Mouse (Mus musculus): ENCODE measurements around the gene Prx. TPM values are rescaled to one million over a fixed set of nuclear protein-coding genes. Genes with fewer than 3 reads are reported as not detected.

Prx gene
- polyA plus RNA-seq, 1 experiment from 2014 or later = 1.2 TPM

DNA sequence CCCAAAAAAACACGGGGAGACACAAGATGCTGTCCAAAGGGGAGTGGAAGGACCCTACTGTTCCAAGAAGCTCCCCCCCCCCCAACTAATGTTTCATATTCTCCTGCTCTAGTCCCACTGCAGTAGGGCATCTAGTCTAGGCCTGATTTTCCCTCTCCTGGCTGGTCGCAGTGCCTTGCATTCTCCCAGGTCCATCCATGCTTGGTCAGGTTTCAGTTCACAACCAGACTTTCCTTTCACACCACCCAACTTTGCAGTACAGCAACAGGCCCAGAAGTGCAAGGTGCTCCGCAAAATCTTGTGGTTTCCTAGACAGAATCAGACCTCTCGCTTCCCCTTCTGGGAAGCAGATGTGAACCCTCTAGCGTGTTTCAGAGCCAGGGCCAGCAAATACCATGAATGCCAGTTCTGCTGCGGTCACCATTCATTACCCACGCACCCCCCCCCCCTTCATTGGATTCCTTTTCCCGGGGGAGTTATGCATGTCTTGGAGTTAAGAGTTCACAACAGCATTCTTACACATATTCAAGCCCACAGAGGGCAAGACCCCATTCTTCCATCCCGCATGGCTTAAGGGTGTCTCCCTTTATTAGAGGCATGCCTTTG, 7.7 kb downstream of the Prx start:
- peaks cover 10% of the 10 kb centered on the region; the same call in 1 of the 2 replicates for H3K4me1 ChIP-seq (replicated peaks)
- H3K36me3 ChIP-seq = no peaks in the 10 kb centered on the region
- no peak for ATAC-seq
- H3K4me3 ChIP-seq (replicated peaks) = peak overlapping the region; percentile 55
- peak overlapping the region; percentile 61 for H3K4me2 ChIP-seq (replicated peaks)
- no peaks in the 10 kb centered on the region for H3K27me3 ChIP-seq
- H3K9me3 ChIP-seq = no peaks in the 10 kb centered on the region
- WGBS = 51% methylated on average over 9 of the region's 9 CpGs
- no peak overlapping the region for H3K9ac ChIP-seq (replicated peaks)
- no peak overlapping the region for H3K27ac ChIP-seq

DNA sequence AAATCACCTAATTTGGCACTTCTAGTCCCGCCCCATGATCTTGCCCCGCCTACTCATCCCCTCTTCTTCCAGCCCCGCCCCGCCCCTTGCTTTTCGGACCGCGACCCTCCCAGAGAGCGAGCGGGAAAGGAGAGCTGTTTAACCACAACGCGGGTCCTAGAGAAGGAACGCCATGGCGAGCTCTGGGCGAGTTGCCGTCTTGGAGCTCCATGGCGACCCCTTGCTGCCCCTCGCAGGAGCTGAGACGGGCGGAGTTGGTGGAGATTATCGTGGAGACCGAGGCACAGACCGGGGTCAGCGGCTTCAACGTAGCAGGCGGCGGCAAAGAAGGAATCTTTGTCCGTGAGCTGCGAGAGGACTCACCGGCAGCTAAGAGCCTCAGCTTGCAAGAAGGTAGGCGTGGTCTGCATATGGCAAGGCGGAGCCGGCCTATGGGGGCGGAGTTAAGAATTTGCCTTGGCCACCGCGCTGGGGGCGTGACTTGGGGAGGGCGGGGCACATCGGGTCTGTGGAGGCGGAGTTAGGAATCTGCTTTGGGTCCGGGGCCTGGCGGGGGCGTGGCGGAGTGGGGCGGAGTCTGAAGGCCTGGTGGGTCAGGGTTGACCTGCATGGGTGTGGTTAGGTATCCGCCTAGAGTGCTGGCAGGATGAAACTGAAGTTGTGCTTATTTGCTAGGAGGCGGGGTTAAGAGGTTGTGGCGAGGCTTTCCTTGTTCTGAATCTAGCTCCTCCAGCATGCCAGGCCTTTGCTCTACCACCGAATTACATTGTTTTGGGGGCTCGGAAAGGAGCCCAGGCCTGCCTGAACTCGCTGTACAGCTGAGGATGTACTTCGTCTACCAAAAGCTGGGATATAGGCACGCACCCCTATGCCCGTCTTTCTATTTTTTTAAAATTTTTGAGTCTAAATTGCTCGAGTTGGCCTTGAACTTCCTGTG, 8.9 kb downstream of the Prx start:
- peak overlapping the region; percentile 55 for H3K4me3 ChIP-seq (replicated peaks)
- peaks cover 10% of the 10 kb centered on the region; the same call in 1 of the 2 replicates for H3K4me1 ChIP-seq (replicated peaks)
- ATAC-seq = peak; percentile 86
- under 1% methylated on average over 54 of the region's 54 CpGs for WGBS
- H3K4me2 ChIP-seq (replicated peaks) = peak overlapping the region; percentile 61
- H3K9me3 ChIP-seq = no peaks in the 10 kb centered on the region
- H3K36me3 ChIP-seq = no peaks in the 10 kb centered on the region
- peak overlapping the region; percentile 66 for H3K9ac ChIP-seq (replicated peaks)
- H3K27me3 ChIP-seq = no peaks in the 10 kb centered on the region
- H3K27ac ChIP-seq = peak overlapping the region; percentile 94

DNA sequence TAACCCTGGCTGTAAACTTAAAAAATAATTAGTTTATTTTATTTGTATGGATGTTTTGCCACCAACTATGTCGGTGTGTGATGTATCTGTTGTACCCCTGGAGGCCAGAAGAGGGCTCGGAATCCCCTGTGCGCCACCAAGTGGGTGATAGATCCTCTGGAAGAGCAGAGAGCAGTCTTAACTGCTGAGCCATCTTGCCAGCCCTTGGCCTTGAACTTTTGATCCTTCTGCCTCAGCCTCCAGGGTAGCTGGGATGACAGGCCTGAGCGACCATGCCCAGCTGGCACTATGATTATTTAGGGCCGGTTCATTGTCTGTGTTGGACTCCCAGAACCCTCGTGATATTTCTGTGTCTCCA, 9.5 kb downstream of the Prx start:
- peak; percentile 27 for ATAC-seq
- H3K9ac ChIP-seq (replicated peaks) = no peak overlapping the region
- peak overlapping the region; percentile 94 for H3K27ac ChIP-seq
- 23% methylated on average over 6 of the region's 6 CpGs for WGBS
- H3K27me3 ChIP-seq = no peaks in the 10 kb centered on the region
- H3K36me3 ChIP-seq = no peaks in the 10 kb centered on the region
- peaks cover 10% of the 10 kb centered on the region; the same call in 1 of the 2 replicates for H3K4me1 ChIP-seq (replicated peaks)
- H3K4me2 ChIP-seq (replicated peaks) = peak overlapping the region; percentile 61
- H3K4me3 ChIP-seq (replicated peaks) = peak overlapping the region; percentile 55
- no peaks in the 10 kb centered on the region for H3K9me3 ChIP-seq

DNA sequence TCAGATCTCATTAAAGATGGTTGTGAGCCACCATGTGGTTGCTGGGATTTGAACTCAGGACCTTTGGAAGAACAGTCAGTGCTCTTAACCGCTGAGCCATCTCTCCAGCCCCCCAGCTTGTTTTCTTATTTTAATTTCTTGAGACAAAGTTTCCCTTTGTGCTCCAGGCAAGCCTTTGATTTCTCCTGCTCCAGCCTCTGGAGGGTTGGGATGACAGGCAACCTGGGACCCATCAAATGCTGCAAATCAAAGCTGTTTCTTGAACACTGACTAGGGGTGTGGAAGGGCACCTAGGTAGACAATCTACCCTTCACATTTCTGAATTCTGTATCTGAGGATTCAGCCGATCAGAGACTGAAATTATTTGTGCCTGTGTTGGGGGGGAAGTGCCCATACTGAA, 11.7 kb downstream of the Prx start:
- Histone ChIP-seq H3K4me2 (replicated peaks) (no peak overlapping the region), H3K9me3 (no peaks in the 10 kb centered on the region), H3K36me3 (no peaks in the 10 kb centered on the region), H3K27ac (no peak overlapping the region), H3K27me3 (no peaks in the 10 kb centered on the region), H3K4me3 (replicated peaks) (no peak overlapping the region), H3K9ac (replicated peaks) (no peak overlapping the region), H3K4me1 (replicated peaks) (peaks cover 10% of the 10 kb centered on the region; the same call in 1 of the 2 replicates)
- no peak for ATAC-seq
- WGBS = 84% methylated on average over 2 of the region's 2 CpGs

DNA sequence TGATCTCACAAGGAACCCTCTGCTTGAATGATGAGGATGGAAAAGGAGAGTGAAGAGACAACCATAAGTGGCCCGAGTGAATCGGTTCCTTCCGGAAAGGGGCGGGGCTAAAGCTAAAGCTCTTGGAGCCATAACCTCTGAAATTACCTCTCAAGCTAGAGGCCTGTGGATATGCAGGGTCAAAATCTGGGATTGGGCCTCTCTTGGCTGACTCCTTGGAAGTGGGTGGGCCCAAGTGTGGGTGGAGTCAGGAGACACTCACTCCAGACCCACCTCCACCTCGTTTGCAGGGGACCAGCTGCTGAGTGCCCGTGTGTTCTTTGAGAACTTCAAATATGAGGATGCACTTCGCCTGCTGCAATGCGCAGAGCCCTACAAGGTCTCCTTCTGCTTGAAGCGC, 15.8 kb downstream of the Prx start:
- Histone ChIP-seq H3K9ac (replicated peaks) (no peak overlapping the region), H3K27ac (no peak overlapping the region), H3K9me3 (no peaks in the 10 kb centered on the region), H3K27me3 (no peaks in the 10 kb centered on the region), H3K4me2 (replicated peaks) (no peak overlapping the region), H3K4me1 (replicated peaks) (no peaks in the 10 kb centered on the region), H3K36me3 (no peaks in the 10 kb centered on the region; the same call in 1 of the 2 replicates), H3K4me3 (replicated peaks) (no peak overlapping the region)
- no peak for ATAC-seq
- WGBS = 85% methylated on average over 9 of the region's 9 CpGs

DNA sequence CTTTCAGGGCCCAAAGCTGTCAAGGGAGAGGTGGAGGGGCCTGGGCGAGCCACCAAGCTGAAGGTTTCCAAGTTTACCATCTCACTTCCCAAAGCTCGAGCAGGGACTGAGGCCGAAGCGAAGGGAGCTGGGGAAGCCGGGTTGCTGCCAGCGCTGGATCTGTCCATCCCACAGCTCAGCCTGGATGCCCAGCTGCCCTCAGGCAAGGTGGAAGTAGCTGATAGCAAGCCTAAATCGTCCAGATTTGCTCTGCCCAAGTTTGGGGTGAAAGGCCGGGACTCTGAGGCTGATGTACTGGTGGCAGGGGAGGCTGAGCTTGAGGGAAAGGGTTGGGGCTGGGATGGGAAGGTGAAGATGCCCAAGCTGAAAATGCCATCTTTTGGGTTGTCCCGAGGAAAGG, 19.2 kb downstream of the Prx start:
- ATAC-seq = no peak
- H3K36me3 ChIP-seq = no peaks in the 10 kb centered on the region; the same call in 1 of the 2 replicates
- no peak overlapping the region for H3K4me2 ChIP-seq (replicated peaks)
- no peak overlapping the region for H3K4me3 ChIP-seq (replicated peaks)
- H3K27me3 ChIP-seq = no peaks in the 10 kb centered on the region
- H3K9ac ChIP-seq (replicated peaks) = no peak overlapping the region
- no peaks in the 10 kb centered on the region for H3K4me1 ChIP-seq (replicated peaks)
- H3K9me3 ChIP-seq = no peaks in the 10 kb centered on the region
- no peak overlapping the region for H3K27ac ChIP-seq
- WGBS = 86% methylated on average over 9 of the region's 9 CpGs

DNA sequence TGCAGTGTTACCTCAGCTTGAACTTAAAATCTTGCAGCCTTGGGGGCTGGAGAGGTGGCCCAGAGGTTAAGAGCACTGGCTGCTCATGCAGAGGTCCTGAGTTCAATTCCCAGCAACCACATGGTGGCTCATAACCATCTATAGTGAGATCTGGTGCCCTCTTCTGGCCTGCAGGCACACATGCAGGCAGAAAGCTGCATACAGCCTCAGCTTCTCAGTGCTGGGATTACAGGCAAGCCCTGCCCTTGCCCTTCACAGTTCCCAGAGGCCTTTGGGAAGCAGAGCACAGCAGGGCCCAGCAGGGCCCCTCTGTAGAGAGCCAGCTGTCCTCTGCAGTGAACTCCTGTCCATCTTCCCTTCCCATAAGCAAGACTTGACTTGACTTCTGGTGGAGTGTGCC, 21.0 kb downstream of the Prx start:
- H3K9me3 ChIP-seq = no peaks in the 10 kb centered on the region
- no peaks in the 10 kb centered on the region for H3K27me3 ChIP-seq
- ATAC-seq = no peak
- no peak overlapping the region for H3K4me2 ChIP-seq (replicated peaks)
- H3K36me3 ChIP-seq = no peaks in the 10 kb centered on the region; the same call in 1 of the 2 replicates
- no peaks in the 10 kb centered on the region for H3K4me1 ChIP-seq (replicated peaks)
- no peak overlapping the region for H3K4me3 ChIP-seq (replicated peaks)
- H3K27ac ChIP-seq = no peak overlapping the region
- no peak overlapping the region for H3K9ac ChIP-seq (replicated peaks)

DNA sequence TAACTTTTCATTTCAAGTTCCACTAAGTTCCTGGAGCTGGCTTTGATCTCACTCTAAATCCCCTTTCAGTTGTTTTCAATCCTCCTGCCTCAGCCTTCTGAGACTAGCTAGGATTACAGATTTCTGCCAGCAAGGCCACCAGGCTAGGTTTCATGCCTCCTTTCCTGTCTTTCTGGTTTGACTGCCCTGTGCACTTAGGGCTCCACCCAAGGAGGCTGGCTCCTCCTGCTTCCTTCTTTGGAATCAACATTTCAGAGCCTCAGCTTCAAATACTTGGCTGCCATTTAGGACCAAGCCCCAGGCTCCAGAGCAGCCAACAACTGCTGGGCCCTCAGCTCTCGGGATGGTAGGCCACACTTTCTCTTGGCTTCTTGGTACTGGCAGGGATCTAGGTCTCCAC, 21.5 kb downstream of the Prx start:
- 88% methylated on average over 1 of the region's 1 CpGs for WGBS
- Histone ChIP-seq H3K27ac (no peak overlapping the region), H3K36me3 (no peaks in the 10 kb centered on the region; the same call in 1 of the 2 replicates), H3K9me3 (no peaks in the 10 kb centered on the region), H3K4me2 (replicated peaks) (no peak overlapping the region), H3K4me1 (replicated peaks) (no peaks in the 10 kb centered on the region), H3K9ac (replicated peaks) (no peak overlapping the region), H3K27me3 (no peaks in the 10 kb centered on the region), H3K4me3 (replicated peaks) (no peak overlapping the region)
- ATAC-seq = no peak

DNA sequence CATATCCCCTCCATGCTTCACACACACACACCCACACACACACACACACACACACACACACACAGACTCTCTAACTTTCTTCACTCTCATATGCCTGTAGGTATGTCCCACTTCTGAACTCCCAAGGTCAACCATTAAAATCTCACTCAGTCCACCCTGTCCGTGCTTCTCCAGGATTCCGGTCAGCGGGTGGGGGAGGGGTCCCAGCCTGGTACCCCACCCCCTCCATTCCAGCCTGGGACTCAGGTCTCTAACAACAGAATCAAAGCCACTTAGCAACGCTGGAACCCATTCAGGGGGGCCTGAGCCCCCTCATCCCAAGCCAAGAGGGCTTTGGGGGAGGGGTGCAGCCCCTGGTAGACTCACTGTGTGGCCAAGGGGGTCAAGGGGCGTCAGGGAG, 23.8 kb downstream of the Prx start, which contains the start of gene Hipk4:
Gene Hipk4 (plus strand): TSS at position 301 of the 400 bp plus-strand sequence.
- no peaks in the 10 kb centered on the region; the same call in 1 of the 2 replicates for H3K36me3 ChIP-seq
- WGBS = 57% methylated on average over 5 of the region's 5 CpGs
- no peaks in the 10 kb centered on the region for H3K9me3 ChIP-seq
- H3K4me3 ChIP-seq (replicated peaks) = no peak within 1 kb of the TSS
- ATAC-seq = no peak
- H3K4me1 ChIP-seq (replicated peaks) = no peaks in the 10 kb centered on the region
- H3K4me2 ChIP-seq (replicated peaks) = no peak within 1 kb of the TSS
- no peak within 1 kb of the TSS for H3K27ac ChIP-seq
- H3K9ac ChIP-seq (replicated peaks) = no peak within 1 kb of the TSS
- H3K27me3 ChIP-seq = no peaks in the 10 kb centered on the region

DNA sequence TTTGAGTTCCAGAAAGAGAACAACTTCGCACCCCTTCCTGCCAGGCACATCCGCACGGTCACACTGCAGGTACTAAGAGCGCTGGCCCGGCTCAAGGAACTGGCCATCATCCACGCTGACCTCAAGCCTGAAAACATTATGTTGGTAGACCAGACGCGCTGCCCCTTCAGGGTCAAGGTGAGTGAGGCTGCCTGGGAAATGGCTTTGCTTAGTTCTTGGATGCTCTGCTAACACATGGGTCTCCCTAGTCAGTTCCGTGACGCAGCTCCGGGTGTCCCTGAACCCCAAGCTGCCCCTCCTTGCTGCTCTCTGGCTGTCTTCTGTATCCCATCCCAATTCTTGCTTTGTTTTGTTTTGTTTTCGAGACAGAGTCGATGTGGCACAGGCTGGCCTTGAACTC, 24.7 kb downstream of the Prx start:
- H3K36me3 ChIP-seq = peaks cover under 1% of the 10 kb centered on the region; the same call in 1 of the 2 replicates
- 95% methylated on average over 13 of the region's 13 CpGs for WGBS
- H3K4me1 ChIP-seq (replicated peaks) = no peaks in the 10 kb centered on the region
- no peak for ATAC-seq
- H3K9me3 ChIP-seq = no peaks in the 10 kb centered on the region
- no peak overlapping the region for H3K9ac ChIP-seq (replicated peaks)
- H3K27ac ChIP-seq = no peak overlapping the region
- H3K4me3 ChIP-seq (replicated peaks) = no peak overlapping the region
- no peak overlapping the region for H3K4me2 ChIP-seq (replicated peaks)
- H3K27me3 ChIP-seq = no peaks in the 10 kb centered on the region

DNA sequence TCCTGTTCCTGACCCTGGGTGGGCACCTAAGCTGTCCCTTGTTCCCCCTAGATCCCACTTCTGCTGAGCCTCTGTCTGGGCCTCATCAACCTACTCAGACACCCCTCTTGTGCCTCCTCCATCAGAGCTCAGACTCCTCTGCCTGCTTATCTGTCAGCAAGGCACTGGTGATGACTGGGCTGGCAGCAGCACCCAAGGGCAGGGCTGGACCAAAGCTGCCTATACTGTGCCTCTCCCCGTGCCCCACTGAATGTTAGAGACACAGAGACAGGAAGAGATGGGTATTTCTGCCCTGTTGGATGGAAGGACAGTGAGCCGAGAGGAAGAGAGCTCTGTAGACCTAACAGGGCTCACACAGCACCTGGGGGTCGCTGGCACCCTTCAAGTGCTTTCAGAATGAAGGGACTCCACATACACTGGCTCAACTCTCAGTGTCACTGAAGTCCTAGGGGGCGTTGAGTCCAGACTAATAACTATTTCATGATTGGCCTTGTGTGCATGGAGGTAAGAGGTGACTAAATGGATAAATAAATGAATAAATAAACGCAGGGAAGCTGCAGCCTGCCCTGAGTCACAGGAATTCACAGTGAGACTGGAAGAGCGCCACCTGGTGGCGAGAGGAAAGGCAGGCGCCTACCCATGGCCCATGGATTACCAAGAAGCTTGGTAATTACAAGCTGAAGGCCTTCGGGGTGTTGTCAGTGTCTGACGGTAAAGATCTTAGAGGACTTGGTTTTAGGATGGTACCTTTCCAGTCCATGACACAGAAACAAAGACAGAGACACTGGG, 27.1 kb downstream of the Prx start:
- no peaks in the 10 kb centered on the region for H3K27me3 ChIP-seq
- H3K9ac ChIP-seq (replicated peaks) = no peak overlapping the region
- no peaks in the 10 kb centered on the region for H3K9me3 ChIP-seq
- H3K27ac ChIP-seq = no peak overlapping the region
- no peak overlapping the region for H3K4me2 ChIP-seq (replicated peaks)
- ATAC-seq = peak; percentile 80
- no peak overlapping the region for H3K4me3 ChIP-seq (replicated peaks)
- peaks cover 21% of the 10 kb centered on the region for H3K36me3 ChIP-seq
- H3K4me1 ChIP-seq (replicated peaks) = no peaks in the 10 kb centered on the region
- WGBS = 27% methylated on average over 10 of the region's 10 CpGs

DNA sequence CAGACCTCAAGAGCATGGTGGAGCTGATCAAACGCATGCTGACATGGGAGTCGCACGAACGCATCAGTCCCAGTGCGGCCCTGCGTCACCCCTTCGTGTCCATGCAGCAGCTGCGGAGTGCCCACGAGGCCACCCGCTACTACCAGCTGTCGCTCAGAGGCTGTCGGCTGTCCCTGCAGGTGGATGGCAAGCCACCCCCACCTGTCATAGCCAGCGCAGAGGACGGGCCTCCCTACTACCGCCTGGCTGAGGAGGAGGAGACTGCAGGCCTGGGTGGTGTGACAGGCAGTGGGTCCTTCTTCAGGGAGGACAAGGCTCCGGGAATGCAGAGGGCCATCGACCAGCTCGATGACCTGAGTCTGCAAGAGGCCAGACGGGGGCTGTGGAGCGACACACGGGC, 29.9 kb downstream of the Prx start:
- Histone ChIP-seq H3K4me1 (replicated peaks) (no peaks in the 10 kb centered on the region), H3K9me3 (no peaks in the 10 kb centered on the region), H3K4me2 (replicated peaks) (no peak overlapping the region), H3K4me3 (replicated peaks) (no peak overlapping the region), H3K36me3 (peaks cover 44% of the 10 kb centered on the region), H3K27ac (no peak overlapping the region), H3K27me3 (no peaks in the 10 kb centered on the region), H3K9ac (replicated peaks) (no peak overlapping the region; the same call in 1 of the 2 replicates)
- 82% methylated on average over 21 of the region's 21 CpGs for WGBS
- ATAC-seq = no peak

All from midbrain, embryonic 13.5 days (tissue).